Mouse (Mus musculus) spleen, postnatal 4 days (tissue): Measurements from ENCODE around the gene Lgalsl.

Experiments
- DNase-seq, 2 experiments: peaks; one replicate each; pipeline ENCODE4 v3.0.0; 2022; ENCODE audit warnings: low spot score in 2 of 2

Gene Lgalsl

GRCm38 (mm10) chr11:20830686-20831505, at the start of gene Lgalsl:
Gene Lgalsl, minus strand, starts transcription at chr11:20831056.
- DNase-seq, result peak; percentile 63 to 83

DNA sequence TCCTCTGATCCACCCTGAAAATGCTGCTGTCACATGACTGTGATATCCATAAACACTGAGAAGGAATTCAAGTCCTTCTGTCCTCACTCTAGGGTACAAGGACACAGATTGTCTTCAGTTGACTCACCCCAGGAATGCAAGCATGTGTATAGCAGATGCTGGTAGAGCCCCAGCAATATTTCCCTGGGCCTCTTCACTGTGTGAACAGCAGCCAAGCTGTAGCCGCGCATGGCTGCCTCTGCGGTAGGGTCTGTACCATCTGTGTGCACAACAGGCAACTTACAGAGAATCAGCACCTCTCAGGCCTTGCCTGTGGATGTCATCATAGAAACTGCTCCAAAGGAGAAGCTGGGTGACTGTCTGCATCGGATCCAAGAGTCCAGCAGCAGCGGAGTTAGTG, 47.8 kb upstream of the Lgalsl start:
- DNase-seq, result no peak

- DNase-seq, result no peak
Measured at GRCm38 (mm10) chr11:20877578-20878096, 46.8 kb upstream of the Lgalsl start.

DNA sequence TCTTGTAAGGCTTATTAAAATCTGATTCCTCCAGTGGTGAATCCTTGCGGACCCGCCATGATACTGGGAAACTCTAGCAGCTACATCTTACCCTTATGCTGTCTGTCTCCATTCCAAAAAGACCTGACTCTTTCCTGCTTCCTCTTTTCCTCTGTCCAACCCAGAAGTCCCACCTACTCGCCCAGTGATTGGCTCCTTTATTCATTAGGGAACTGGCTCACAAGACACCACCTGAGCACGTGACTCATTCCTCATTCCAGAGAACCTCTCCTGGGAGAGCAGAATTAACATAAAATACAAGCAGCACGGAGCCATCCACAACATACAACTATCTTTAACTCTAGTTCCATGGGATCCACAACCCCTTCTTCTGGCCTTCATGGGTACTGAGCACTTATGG, 42.5 kb upstream of the Lgalsl start:
- no peak for DNase-seq

DNA sequence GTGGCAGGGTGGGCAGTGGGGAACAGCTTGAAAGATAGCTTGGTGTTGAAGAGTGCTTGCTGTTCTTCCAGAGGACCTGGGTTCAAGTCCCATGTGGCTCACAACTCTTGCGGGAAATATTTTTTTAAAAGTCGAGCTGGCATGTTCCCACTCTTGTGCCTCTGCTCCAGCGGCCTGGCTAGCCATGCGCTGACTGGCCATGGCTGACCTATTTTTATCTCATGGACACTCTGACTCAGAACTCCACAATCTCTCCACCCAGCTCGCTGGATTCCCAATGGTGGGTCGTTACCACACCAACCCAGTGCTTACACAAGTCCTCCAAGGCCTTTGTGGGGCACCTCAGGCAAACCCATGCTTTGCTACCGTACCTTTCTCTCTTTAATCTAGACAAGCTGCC, 42.1 kb upstream of the Lgalsl start:
- DNase-seq, result no peak

GRCm38 (mm10) chr11:20872444-20872843, 41.6 kb upstream of the Lgalsl start:
- DNase-seq, result no peak

GRCm38 (mm10) chr11:20869927-20870326, 39.1 kb upstream of the Lgalsl start:
- no peak for DNase-seq

DNA sequence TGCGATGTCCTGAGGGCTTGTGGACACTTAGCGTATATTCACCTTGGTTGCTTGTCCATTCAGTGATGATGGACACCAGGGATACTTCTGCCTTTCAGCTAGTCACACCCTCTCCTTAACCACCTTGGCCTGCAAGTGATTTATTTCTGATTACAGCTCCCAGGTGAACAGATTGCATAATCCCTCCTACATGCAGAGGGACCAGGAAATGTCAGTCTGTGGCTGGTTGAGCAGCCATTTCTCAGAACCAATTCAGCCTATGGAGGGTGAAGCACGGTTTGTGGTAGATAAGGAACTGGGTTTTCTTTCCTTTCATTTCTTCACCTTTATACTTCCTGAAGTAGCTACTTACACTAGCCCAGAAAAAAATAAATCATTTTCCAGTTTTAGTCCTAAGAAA, 34.6 kb upstream of the Lgalsl start:
- DNase-seq, result no peak

- no peak for DNase-seq
Measured at GRCm38 (mm10) chr11:20864647-20865046, 33.8 kb upstream of the Lgalsl start.

- no peak for DNase-seq
Measured at GRCm38 (mm10) chr11:20862101-20862500, 31.2 kb upstream of the Lgalsl start.

DNA sequence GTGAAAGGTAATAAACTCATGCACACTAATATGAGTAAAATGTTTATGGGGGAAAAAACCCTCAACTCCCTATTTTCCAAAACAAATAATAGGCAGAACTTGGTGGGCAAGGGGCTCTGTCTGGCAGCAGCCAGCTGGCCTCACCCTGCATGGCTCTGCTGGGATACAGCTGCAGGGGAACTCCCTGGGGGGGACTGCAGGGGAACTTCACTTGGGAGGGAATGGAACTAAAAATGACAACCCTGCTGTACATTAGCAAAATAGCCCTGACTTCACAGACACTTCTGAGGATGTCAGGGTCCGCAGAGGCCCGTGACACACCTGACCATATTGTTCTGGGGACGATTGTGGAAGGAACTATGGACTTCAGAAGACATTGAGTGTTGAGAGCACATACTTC, 29.5 kb upstream of the Lgalsl start:
- DNase-seq, result no peak

DNA sequence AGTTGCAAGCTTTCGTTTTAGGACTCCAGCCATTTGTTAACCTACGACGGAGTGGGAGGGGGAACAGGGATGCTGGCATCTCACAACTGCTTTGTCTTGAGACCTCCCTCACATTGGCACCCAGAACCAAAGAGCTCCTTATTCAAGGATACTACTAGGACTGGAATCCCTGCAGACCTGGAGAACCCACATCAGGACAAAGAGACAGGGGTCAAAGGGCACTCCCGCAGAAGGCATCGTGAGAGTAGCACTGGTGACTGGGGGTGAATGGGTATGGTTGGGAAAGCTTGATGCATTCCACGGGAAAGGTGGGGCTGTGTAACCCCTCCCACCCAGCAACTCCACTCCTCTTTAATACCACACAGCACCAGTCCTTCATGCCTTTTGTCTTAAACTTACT, 29.0 kb upstream of the Lgalsl start:
- DNase-seq, result no peak

GRCm38 (mm10) chr11:20858921-20859668, 28.2 kb upstream of the Lgalsl start:
- DNase-seq, result peak in 1 of 2 experiments; percentile 18

GRCm38 (mm10) chr11:20857921-20858320, 27.1 kb upstream of the Lgalsl start:
- DNase-seq, result no peak

GRCm38 (mm10) chr11:20854032-20854741, 23.3 kb upstream of the Lgalsl start:
- DNase-seq, result no peak

DNA sequence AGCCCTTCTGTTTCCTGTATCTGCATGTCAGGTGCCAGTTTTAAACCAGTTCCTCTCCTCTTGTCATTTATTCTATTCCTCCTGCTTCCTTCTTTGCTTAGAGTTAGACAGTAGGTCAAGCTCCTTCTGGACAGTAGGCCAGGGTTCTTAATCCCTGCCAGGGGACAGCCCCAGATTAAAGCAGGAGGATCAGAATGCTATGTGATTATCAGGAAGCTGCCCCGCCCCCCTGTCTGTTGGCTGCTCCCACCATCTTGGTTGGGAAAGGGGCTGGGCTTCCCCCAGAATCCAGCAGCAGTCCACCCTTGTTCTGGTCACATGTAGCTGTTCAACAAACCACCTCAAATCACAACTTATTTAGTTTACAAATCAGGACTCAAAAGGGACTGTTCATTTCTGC, 19.3 kb upstream of the Lgalsl start:
- no peak for DNase-seq

DNA sequence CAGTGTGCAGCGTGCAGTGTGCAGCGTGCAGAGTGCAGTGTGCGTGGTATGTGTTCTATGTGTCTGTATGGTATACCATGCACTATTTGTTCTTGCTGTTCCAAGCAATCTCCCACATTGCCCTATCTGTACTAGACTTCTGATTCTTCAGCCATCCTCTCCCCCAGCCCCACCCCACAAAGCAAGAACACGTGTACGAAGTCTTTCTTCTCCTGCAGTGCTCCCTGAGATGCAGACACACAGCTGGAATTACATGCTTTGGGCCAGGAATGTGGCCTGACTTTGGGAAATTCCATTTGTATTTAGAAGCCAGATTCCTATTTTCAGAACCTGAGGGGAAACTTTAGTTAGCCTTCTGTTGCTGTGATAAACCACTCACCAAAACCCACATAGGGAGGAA, 18.5 kb upstream of the Lgalsl start:
- DNase-seq, result no peak

DNA sequence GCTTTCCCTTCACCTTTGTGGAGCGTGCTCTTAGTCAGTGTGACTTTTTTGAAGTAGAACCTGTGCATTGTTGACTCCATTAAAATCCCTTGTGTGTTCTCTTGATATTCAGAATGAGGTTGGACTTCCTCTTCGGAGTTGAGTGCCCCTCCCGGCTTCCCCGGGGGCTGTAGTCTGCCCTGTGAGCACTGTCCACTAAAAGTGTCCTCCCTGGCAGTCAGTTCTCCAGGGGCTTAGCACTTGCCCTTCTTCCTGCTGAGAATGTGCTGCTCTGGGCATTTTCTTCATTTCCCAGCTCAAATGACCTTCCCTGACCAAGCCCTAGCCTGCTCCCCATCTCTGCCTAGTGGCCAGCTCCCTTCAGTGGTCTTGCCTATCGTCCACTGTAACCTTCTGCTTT, 6.5 kb upstream of the Lgalsl start:
- DNase-seq, result no peak

GRCm38 (mm10) chr11:20831600-20832137, 813 bp upstream of the Lgalsl start:
- DNase-seq, result no peak

DNA sequence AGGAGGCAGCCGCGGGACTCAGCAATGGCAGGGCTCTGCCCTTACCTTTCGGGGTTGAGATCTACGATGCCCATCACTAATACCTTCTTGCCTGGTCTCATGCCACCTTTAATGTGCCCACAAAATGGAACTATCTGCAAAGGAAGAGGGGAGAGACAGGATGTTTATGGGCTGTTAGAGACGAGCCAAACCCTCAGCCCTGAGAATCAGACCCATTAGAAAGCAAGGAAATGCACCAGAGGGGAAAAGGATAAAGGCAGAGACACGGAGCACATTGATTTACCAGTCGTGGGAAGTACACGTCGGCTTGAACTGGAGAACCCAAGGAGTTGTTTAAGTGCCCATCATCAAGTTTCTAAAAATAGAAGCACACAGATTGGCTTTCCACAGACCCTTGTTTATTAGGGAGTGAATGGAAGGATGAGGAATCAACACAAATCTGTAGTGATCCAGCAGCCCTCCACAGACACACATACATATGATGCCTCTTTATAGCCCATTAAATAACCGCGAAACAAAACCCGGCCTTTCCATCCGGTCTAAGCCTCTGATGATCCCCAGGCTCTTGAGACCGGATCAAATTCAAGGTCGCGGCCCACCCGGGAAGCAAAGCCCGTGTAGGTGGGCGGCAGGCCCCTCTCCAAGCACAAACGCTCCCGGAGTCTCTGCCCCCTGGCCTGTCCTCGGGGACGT, 717 bp downstream of the Lgalsl start:
- peak in 1 of 2 experiments; percentile 32 for DNase-seq

GRCm38 (mm10) chr11:20829056-20829686, 1.7 kb downstream of the Lgalsl start:
- DNase-seq, result no peak
